Mouse (Mus musculus): ENCODE data around the gene Lgr6. TPM values are rescaled to one million over a fixed set of nuclear protein-coding genes. Genes with fewer than 3 reads are reported as not detected.

The Lgr6 gene
- polyA plus RNA-seq (2015; fragmentation: Illumina TruSeq; extraction: RNeasy Lipid Tissue Mini Kit (QIAGEN cat#74804); ENCODE audit: insufficient read depth, low read depth, low replicate concordance), result not detected

DNA sequence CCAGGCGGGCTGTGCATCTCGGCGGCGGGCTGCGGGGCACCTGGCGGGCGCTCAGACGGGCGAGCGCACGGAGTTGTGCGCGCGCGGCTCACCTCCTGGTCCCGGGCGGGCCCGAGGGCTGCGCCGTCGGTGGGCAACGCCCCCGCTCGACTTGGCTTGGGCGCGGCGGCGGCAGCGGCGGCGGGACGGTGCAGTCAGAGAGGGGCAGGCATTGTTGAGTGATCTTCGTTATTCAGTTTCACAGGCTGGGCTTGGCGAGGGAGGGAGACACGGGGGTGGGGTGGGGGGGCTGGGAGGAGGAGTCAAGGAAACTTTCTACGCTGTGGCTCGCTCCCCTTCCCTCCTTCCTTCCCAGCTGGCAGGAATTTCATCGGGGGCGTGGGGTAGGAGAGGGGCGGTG is at the start of gene Lgr6:
Lgr6 (minus strand) TSS at position 153 of the 400 bp plus-strand sequence.

GRCm38 (mm10) chr1:135146077-135146945 is 41.2 kb upstream of the Lgr6 start, which contains the start of gene Arl8a:
Arl8a (plus strand) TSS chr1:135146824.

GRCm38 (mm10) chr1:135132473-135132872 is 27.4 kb upstream of the Lgr6 start, which contains the start of gene Ptpn7:
Ptpn7 (plus strand) TSS chr1:135132700.

GRCm38 (mm10) chr1:134962053-134962803 is 142.8 kb downstream of the Lgr6 start, which contains the start of gene Ube2t:
Ube2t (plus strand) TSS chr1:134962565.

DNA sequence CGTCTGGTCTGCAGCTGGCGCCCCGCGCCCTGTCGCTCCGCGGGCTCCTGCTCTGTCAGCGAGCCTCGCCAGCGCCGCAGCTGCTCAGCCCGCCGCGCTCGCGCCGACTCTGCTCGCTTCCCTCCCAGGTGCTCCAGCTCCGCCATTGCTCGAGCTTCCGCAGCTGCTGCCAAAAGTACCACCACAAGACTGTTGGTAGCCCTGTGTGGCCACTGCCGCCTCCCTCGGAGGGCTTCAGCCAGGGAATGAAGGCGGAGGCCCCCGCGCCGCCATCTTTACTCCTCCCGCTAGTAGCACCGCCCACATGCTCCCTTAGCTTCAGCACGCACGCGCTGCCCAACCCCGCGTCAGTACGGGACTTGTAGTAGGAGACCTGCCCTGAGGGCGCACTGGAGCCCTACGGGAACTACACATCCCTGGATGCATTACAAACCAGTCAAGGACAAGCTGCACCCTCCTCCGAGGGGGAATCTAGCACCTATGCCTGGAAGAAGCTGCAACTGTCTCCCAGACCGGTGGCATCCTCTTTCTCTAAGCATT is 149.4 kb downstream of the Lgr6 start, which contains the start of gene Ppp1r12b:
Ppp1r12b (minus strand) TSS at position 306 of the 540 bp plus-strand sequence.

Other genes starting within 250 kb of the Lgr6 start
- 6.5 TPM for gene Ppp1r12b, start 149.3 kb downstream of the Lgr6 start, polyA plus RNA-seq (2015; fragmentation: Illumina TruSeq; extraction: RNeasy Lipid Tissue Mini Kit (QIAGEN cat#74804); ENCODE audit: insufficient read depth, low read depth, low replicate concordance)
- gene Ube2t, start 142.7 kb downstream of the Lgr6 start, polyA plus RNA-seq (2015; fragmentation: Illumina TruSeq; extraction: RNeasy Lipid Tissue Mini Kit (QIAGEN cat#74804); ENCODE audit: insufficient read depth, low read depth, low replicate concordance), result not detected
- gene Ptpn7, start 27.4 kb upstream of the Lgr6 start, polyA plus RNA-seq (2015; fragmentation: Illumina TruSeq; extraction: RNeasy Lipid Tissue Mini Kit (QIAGEN cat#74804); ENCODE audit: insufficient read depth, low read depth, low replicate concordance), result 0.26 TPM
- 12.8 TPM for gene Arl8a, start 41.5 kb upstream of the Lgr6 start, polyA plus RNA-seq (2015; fragmentation: Illumina TruSeq; extraction: RNeasy Lipid Tissue Mini Kit (QIAGEN cat#74804); ENCODE audit: insufficient read depth, low read depth, low replicate concordance)
- 1.1 TPM for gene Gpr37l1, start 62.4 kb upstream of the Lgr6 start, polyA plus RNA-seq (2015; fragmentation: Illumina TruSeq; extraction: RNeasy Lipid Tissue Mini Kit (QIAGEN cat#74804); ENCODE audit: insufficient read depth, low read depth, low replicate concordance)
- gene Elf3, start 153.3 kb upstream of the Lgr6 start, polyA plus RNA-seq (2015; fragmentation: Illumina TruSeq; extraction: RNeasy Lipid Tissue Mini Kit (QIAGEN cat#74804); ENCODE audit: insufficient read depth, low read depth, low replicate concordance), result 4.0 TPM
- gene Rnpep, start 178.8 kb upstream of the Lgr6 start, polyA plus RNA-seq (2015; fragmentation: Illumina TruSeq; extraction: RNeasy Lipid Tissue Mini Kit (QIAGEN cat#74804); ENCODE audit: insufficient read depth, low read depth, low replicate concordance), result 15.7 TPM
- gene Timm17a, start 208.5 kb upstream of the Lgr6 start, polyA plus RNA-seq (2015; fragmentation: Illumina TruSeq; extraction: RNeasy Lipid Tissue Mini Kit (QIAGEN cat#74804); ENCODE audit: insufficient read depth, low read depth, low replicate concordance), result 18.8 TPM
- 4.8 TPM for gene Lmod1, start 219.5 kb upstream of the Lgr6 start, polyA plus RNA-seq (2015; fragmentation: Illumina TruSeq; extraction: RNeasy Lipid Tissue Mini Kit (QIAGEN cat#74804); ENCODE audit: insufficient read depth, low read depth, low replicate concordance)